ENCODE assay signal across 9 mouse cellular contexts in genomic region chr6:30526586-30527515, GRCm38 (mm10). TPM values are rescaled to one million over a fixed set of nuclear protein-coding genes. Genes with fewer than 3 reads are reported as not detected.
A peak's percentile ranks its signal among the peaks of the same experiment; 100 is the strongest.
DNase-seq lines count a peak whose midpoint lies in the region; ATAC-seq and TF ChIP-seq lines count a peak whose summit lies in the region.
"Had no signal": no experiment of that assay in that cellular context is flagged by ENCODE, and none has a peak within 500 bp of the region (broad histone marks: within the 10 kb centered on the region; RNA-seq: fewer than 3 reads in every experiment).

No protein-coding gene starts in this region.

- H3K9me3 ChIP-seq in forebrain, embryonic 12.5 days: no peaks in the 10 kb centered on the region
- no peaks in the 10 kb centered on the region for H3K9me3 ChIP-seq in intestine, postnatal 0 days (ENCODE audit: control insufficient read depth)
- no peaks in the 10 kb centered on the region for H3K9me3 ChIP-seq in lung, postnatal 0 days (ENCODE audit: low read length)

- H3K9ac ChIP-seq in forebrain, embryonic 12.5 days: peak overlapping the region; percentile 42
- no peak overlapping the region for H3K9ac ChIP-seq in intestine, postnatal 0 days (ENCODE audit: low read depth, low read length)
- no peak overlapping the region for H3K9ac ChIP-seq in lung, postnatal 0 days (replicated peaks; ENCODE audit: low read depth)

- H3K4me2 ChIP-seq in forebrain, embryonic 12.5 days: peak overlapping the region; percentile 32
- peak overlapping the region; percentile 25; the same call in 1 of the 2 replicates for H3K4me2 ChIP-seq in intestine, postnatal 0 days (replicated peaks; ENCODE audit: low read depth)
- H3K4me2 ChIP-seq in lung, postnatal 0 days (replicated peaks; ENCODE audit: low read depth, low read length): peak overlapping the region; percentile 37

- peak; percentile 83 for ATAC-seq in forebrain, embryonic 12.5 days (ENCODE audit: low FRiP score)
- no peak for ATAC-seq in intestine, postnatal 0 days
- peak; percentile 47 for ATAC-seq in lung, postnatal 0 days
- no peak for ATAC-seq in activated CD4-positive, CD25-positive, alpha-beta regulatory T cell, adult 4 months
- no peak for ATAC-seq in megakaryocyte progenitor cell, adult 5-6 weeks (replicated peaks; ENCODE audit: poor library complexity)

- peaks cover 34% of the 10 kb centered on the region for H3K4me1 ChIP-seq in forebrain, embryonic 12.5 days
- H3K4me1 ChIP-seq in intestine, postnatal 0 days (replicated peaks; ENCODE audit: control insufficient read depth, insufficient read depth, low read length): no peaks in the 10 kb centered on the region
- H3K4me1 ChIP-seq in lung, postnatal 0 days (ENCODE audit: insufficient read depth, low read depth, low read length): no peaks in the 10 kb centered on the region

- H3K4me3 ChIP-seq in forebrain, embryonic 12.5 days (replicated peaks): no peak overlapping the region
- H3K4me3 ChIP-seq in intestine, postnatal 0 days (ENCODE audit: low read depth, low read length): no peak overlapping the region
- 0 out of 2 replicates have a peak overlapping the region, but pooled peaks have one; percentile 0 for H3K4me3 ChIP-seq in lung, postnatal 0 days (ENCODE audit: low read depth, low read length)
- H3K4me3 ChIP-seq: erythroblast, embryonic 14.5 days had no signal

- 5% methylated on average over 19 of the region's 19 CpGs for WGBS in forebrain, embryonic 12.5 days
- WGBS in intestine, postnatal 0 days: 45% methylated on average over 19 of the region's 19 CpGs
- WGBS in lung, postnatal 0 days: 14% methylated on average over 19 of the region's 19 CpGs

- DNase-seq in gastrocnemius, postnatal 10 days: peak; percentile 23
- DNase-seq in gastrocnemius, postnatal 36 days: no peak
- DNase-seq in lung, postnatal 0 days (ENCODE audit: low spot score): peak; percentile 52
- no peak for DNase-seq in spleen, postnatal 10 days (ENCODE audit: low spot score in 2 of 2)

- H3K36me3 ChIP-seq in forebrain, embryonic 12.5 days (replicated peaks): no peaks in the 10 kb centered on the region
- no peaks in the 10 kb centered on the region for H3K36me3 ChIP-seq in intestine, postnatal 0 days (ENCODE audit: control insufficient read depth, insufficient read depth)
- H3K36me3 ChIP-seq in lung, postnatal 0 days (ENCODE audit: insufficient read depth, low read length): no peaks in the 10 kb centered on the region

- H3K27ac ChIP-seq in forebrain, embryonic 12.5 days: peak overlapping the region; percentile 93
- peak overlapping the region; percentile 57 for H3K27ac ChIP-seq in intestine, postnatal 0 days (ENCODE audit: low read depth, low read length)
- peak overlapping the region; percentile 79 for H3K27ac ChIP-seq in lung, postnatal 0 days (ENCODE audit: low read length)

- TF ChIP-seq EP300 in lung, postnatal 0 days (IDR thresholded peaks at IDR 0.05): no peak

- TF ChIP-seq CTCF in intestine, postnatal 0 days (IDR thresholded peaks at IDR 0.05; ENCODE audit: low read depth): no peak
- peak; percentile 2; the same call in 1 of the 2 replicates for TF ChIP-seq CTCF in lung, postnatal 0 days (IDR thresholded peaks at IDR 0.05)

- H3K27me3 ChIP-seq in forebrain, embryonic 12.5 days: no peaks in the 10 kb centered on the region; the same call in 1 of the 2 replicates
- no peaks in the 10 kb centered on the region for H3K27me3 ChIP-seq in intestine, postnatal 0 days (replicated peaks; ENCODE audit: control insufficient read depth, insufficient read depth, low read length)
- H3K27me3 ChIP-seq in lung, postnatal 0 days (replicated peaks; ENCODE audit: insufficient read depth, low read length): no peaks in the 10 kb centered on the region

- intact Hi-C loops in gastrocnemius, postnatal 36 days (cut with DNase I): no loop called here

RNA-seq across cellular contexts. Expression of gene Cpa2, which starts 14.5 kb away (rescaled TPM):
- 1 to 10 TPM; 1.2 to 1.6 TPM for total RNA-seq in gastrocnemius, postnatal 10 days (2021)
- total RNA-seq in gastrocnemius, postnatal 36 days (2021): not detected
- polyA plus RNA-seq in forebrain, embryonic 12.5 days (2016; fragmentation: Nextera tagmentation; extraction: Ambion mirVana): 4.6 and 7.0 TPM in 2 replicates
- polyA plus RNA-seq in intestine, postnatal 0 days (2015; fragmentation: Nextera tagmentation; extraction: Ambion mirVana): 2.9 and 3.3 TPM in 2 replicates
- polyA plus RNA-seq in lung, postnatal 0 days (2015; fragmentation: Nextera tagmentation; extraction: Ambion mirVana): 2.7 and 3.0 TPM in 2 replicates
- polyA plus RNA-seq in activated CD4-positive, CD25-positive, alpha-beta regulatory T cell, adult 4 months (2017; shearing (Covaris generic)): under 1 TPM in 1 of 2 experiments, not detected in 1; 0.34 TPM
- total RNA-seq in megakaryocyte progenitor cell, adult 5-6 weeks (2015): 1.3 TPM in 1 of 2 replicates, not detected in the other
- total RNA-seq in megakaryocyte progenitor cell, adult 5-6 weeks (2017): not detected in 2 replicates
- polyA plus RNA-seq: erythroblast, embryonic 14.5 days had no signal

RNA-seq across cellular contexts. Expression of gene Ssmem1, which starts 17.2 kb away (rescaled TPM):
- under 1 TPM; 0.21 to 0.56 TPM for total RNA-seq in gastrocnemius, postnatal 10 days (2021)
- under 1 TPM; 0.23 to 0.25 TPM for total RNA-seq in gastrocnemius, postnatal 36 days (2021)
- polyA plus RNA-seq in forebrain, embryonic 12.5 days (2016; fragmentation: Nextera tagmentation; extraction: Ambion mirVana): 0.29 and 0.42 TPM in 2 replicates
- polyA plus RNA-seq in intestine, postnatal 0 days (2015; fragmentation: Nextera tagmentation; extraction: Ambion mirVana): not detected in 2 replicates
- 0.12 TPM in 1 of 2 replicates, not detected in the other for polyA plus RNA-seq in lung, postnatal 0 days (2015; fragmentation: Nextera tagmentation; extraction: Ambion mirVana)
- polyA plus RNA-seq in activated CD4-positive, CD25-positive, alpha-beta regulatory T cell, adult 4 months (2017; shearing (Covaris generic)): not detected
- not detected in 2 replicates for total RNA-seq in megakaryocyte progenitor cell, adult 5-6 weeks (2015)
- not detected in 2 replicates for total RNA-seq in megakaryocyte progenitor cell, adult 5-6 weeks (2017)
- polyA plus RNA-seq: erythroblast, embryonic 14.5 days had no signal

RNA-seq across cellular contexts. Expression of gene Tmem209, which starts 17.3 kb away (rescaled TPM):
- total RNA-seq in gastrocnemius, postnatal 10 days (2021): 10 to 100 TPM; 10.5 to 12.1 TPM
- 10 to 100 TPM in 1 of 2 experiments, 1 to 10 TPM in 1; 6.7 to 10.2 TPM for total RNA-seq in gastrocnemius, postnatal 36 days (2021)
- 48.1 and 49.4 TPM in 2 replicates for polyA plus RNA-seq in forebrain, embryonic 12.5 days (2016; fragmentation: Nextera tagmentation; extraction: Ambion mirVana)
- 10.2 and 11.2 TPM in 2 replicates for polyA plus RNA-seq in intestine, postnatal 0 days (2015; fragmentation: Nextera tagmentation; extraction: Ambion mirVana)
- 14.6 TPM in 2 replicates for polyA plus RNA-seq in lung, postnatal 0 days (2015; fragmentation: Nextera tagmentation; extraction: Ambion mirVana)
- 10 to 100 TPM; 48.4 to 59.2 TPM for polyA plus RNA-seq in activated CD4-positive, CD25-positive, alpha-beta regulatory T cell, adult 4 months (2017; shearing (Covaris generic))
- 46.5 and 62.6 TPM in 2 replicates for total RNA-seq in megakaryocyte progenitor cell, adult 5-6 weeks (2015)
- total RNA-seq in megakaryocyte progenitor cell, adult 5-6 weeks (2017): 29.4 and 31.7 TPM in 2 replicates

RNA-seq across cellular contexts. Expression of gene Cpa4, which starts 41.3 kb away (rescaled TPM):
- 1 to 10 TPM in 1 of 2 experiments, under 1 TPM in 1; 0.80 to 1.2 TPM for total RNA-seq in gastrocnemius, postnatal 10 days (2021)
- not detected for total RNA-seq in gastrocnemius, postnatal 36 days (2021)
- 4.7 and 5.2 TPM in 2 replicates for polyA plus RNA-seq in forebrain, embryonic 12.5 days (2016; fragmentation: Nextera tagmentation; extraction: Ambion mirVana)
- polyA plus RNA-seq in intestine, postnatal 0 days (2015; fragmentation: Nextera tagmentation; extraction: Ambion mirVana): 0.04 and 0.07 TPM in 2 replicates
- 0.05 and 0.07 TPM in 2 replicates for polyA plus RNA-seq in lung, postnatal 0 days (2015; fragmentation: Nextera tagmentation; extraction: Ambion mirVana)
- polyA plus RNA-seq in activated CD4-positive, CD25-positive, alpha-beta regulatory T cell, adult 4 months (2017; shearing (Covaris generic)): under 1 TPM in 1 of 2 experiments, not detected in 1; 0.16 TPM
- not detected in 2 replicates for total RNA-seq in megakaryocyte progenitor cell, adult 5-6 weeks (2015)
- total RNA-seq in megakaryocyte progenitor cell, adult 5-6 weeks (2017): not detected in 2 replicates
- polyA plus RNA-seq: erythroblast, embryonic 14.5 days had no signal

Comparison
In these comparisons a context has a peak if more than half of its experiments do, and no peak if none do; other contexts are left out.
1. DNase-seq: peak in gastrocnemius, postnatal 10 days (single experiment) and lung, postnatal 0 days (single experiment); none in gastrocnemius, postnatal 36 days (0 of 2) and spleen, postnatal 10 days (0 of 2).
2. ATAC-seq: peak in forebrain, embryonic 12.5 days (single experiment) and lung, postnatal 0 days (single experiment); none in intestine, postnatal 0 days (single experiment), activated CD4-positive, CD25-positive, alpha-beta regulatory T cell, adult 4 months (single experiment) and megakaryocyte progenitor cell, adult 5-6 weeks (single experiment).
3. Peak in every context shown above with its lines, with median percentiles within 50 percentile points of each other: H3K27ac ChIP-seq and H3K4me2 ChIP-seq.